Mouse (Mus musculus) liver, adult 2 months (tissue): ENCODE measurements around the gene Gbp8. TPM values are rescaled to one million over a fixed set of nuclear protein-coding genes. Genes with fewer than 3 reads are reported as not detected.
"Not testable (repeated sequence)": the region's sequence is repeated elsewhere in the genome, so short reads cannot be mapped to it uniquely, and the experiment has no call there.

Experiments
- DNase-seq: peaks from one replicate; pipeline ENCODE4 v3.0.0-alpha.2; 2011; ENCODE audit warnings: low read depth, low spot score; ENCODE audit errors: extremely low read depth
- H3K27ac ChIP-seq: fragments of 200-500 bp; replicated peaks from 2 replicates; pipeline ENCODE4 v1.5.1; 2012; ENCODE audit warnings: low read depth, mild to moderate bottlenecking, control low read depth, inconsistent platforms, low read length; ENCODE audit not compliant: insufficient read depth
- H3K27me3 ChIP-seq: fragments of 200-500 bp; 2 replicates; pipeline ENCODE4 v1.6.1; 2012; ENCODE audit warnings: mild to moderate bottlenecking, moderate library complexity, low read length, inconsistent platforms; ENCODE audit not compliant: control insufficient read depth, insufficient read depth
- H3K36me3 ChIP-seq: fragments of 200-500 bp; 2 replicates; pipeline ENCODE4 v1.6.1; 2012; ENCODE audit warnings: low read length, inconsistent platforms; ENCODE audit not compliant: control insufficient read depth, insufficient read depth
- H3K4me1 ChIP-seq: fragments of 200-500 bp; 2 replicates; pipeline ENCODE4 v1.6.1; 2011; ENCODE audit warnings: low read length; ENCODE audit not compliant: control insufficient read depth, insufficient read depth
- H3K4me3 ChIP-seq: fragments of 200-500 bp; 2 replicates; pipeline ENCODE4 v1.5.1; 2011; ENCODE audit warnings: low read depth, mild to moderate bottlenecking, control low read depth, low read length, moderate library complexity; ENCODE audit not compliant: insufficient read depth
- H3K79me2 ChIP-seq: fragments of 200-500 bp; 2 replicates; pipeline ENCODE4 v1.6.1; 2012; ENCODE audit warnings: inconsistent platforms, mild to moderate bottlenecking, low read length, moderate library complexity; ENCODE audit not compliant: control insufficient read depth, insufficient read depth
- H3K9ac ChIP-seq: fragments of 200-500 bp; 2 replicates; pipeline ENCODE4 v1.6.1; 2012; ENCODE audit warnings: low read depth, mild to moderate bottlenecking, control low read depth, inconsistent platforms, low read length
- CTCF ChIP-seq: fragments of 200-500 bp; IDR thresholded peaks from 2 replicates; pipeline ENCODE4 v1.5.1; 2011; ENCODE audit warnings: low read depth, low read length, control low read depth
- POLR2A ChIP-seq: fragments of 200-500 bp; IDR thresholded peaks from 2 replicates; pipeline ENCODE4 v1.6.1; 2011; ENCODE audit warnings: low read length, control low read depth; ENCODE audit not compliant: insufficient read depth; ENCODE audit errors: extremely low read depth
- WGBS: fragments of 180-500 bp; shearing (Covaris S2); methylation state at CpG from one replicate; pipeline ENCODE4 v1.1.7; 2018; 5-methylcytosine and 5-hydroxymethylcytosine counted together
- polyA plus RNA-seq: library from polyadenylated mRNA; depleted of rRNA; stranded (reverse); fragments of >200 nt; gene quantifications from 2 replicates; pipeline ENCODE4 v1.2.3, GENCODE M21; 2012; rRNA removed
- total RNA-seq: library from RNA; depleted of rRNA; stranded (reverse); fragments of >200 nt; gene quantifications from 2 replicates; pipeline ENCODE4 v1.2.3, GENCODE M21; 2014; rRNA removed

Gene Gbp8
- total RNA-seq: 3.7 and 4.8 TPM in 2 replicates
- polyA plus RNA-seq: 0.45 and 1.2 TPM in 2 replicates

DNA sequence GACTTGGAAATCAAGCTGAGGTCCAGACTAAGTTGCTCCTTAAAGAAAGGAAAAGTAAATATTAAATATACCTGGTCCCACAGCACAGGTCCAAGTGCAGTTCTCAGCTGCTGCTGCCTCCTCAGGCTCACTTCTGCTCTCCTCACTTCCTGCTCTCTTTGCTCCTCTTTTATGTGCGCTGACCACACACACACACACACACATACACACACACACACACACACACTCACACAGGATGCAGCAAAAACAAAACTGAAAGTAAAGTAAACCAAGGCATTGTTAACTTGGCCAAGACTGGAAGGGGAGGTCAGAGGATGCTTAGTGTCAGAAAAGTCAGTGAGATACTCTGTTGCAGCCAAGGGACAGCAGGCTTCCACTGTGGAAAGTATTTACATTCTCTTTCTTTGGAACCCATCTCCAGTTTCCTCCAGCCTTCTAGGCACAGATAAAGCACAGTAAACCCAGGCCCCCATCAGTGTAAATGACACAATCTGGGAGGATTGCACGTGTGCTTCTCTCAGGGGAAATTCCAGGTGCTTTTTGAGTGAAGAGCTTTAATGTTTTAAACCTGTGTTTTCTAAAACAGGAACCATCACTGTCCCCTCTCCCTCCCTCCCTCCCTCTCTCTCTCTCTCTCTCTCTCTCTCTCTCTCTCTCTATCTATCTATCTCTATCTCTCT, at the start of gene Gbp8, which contains the start of the genes Gbp9 and Gbp4:
Gene Gbp8 (minus strand): TSS at position 132 of the 680 bp plus-strand sequence.
Gene Gbp9 (minus strand): TSS at position 131 of the 680 bp plus-strand sequence.
Gene Gbp4 (minus strand): TSS at position 178 of the 680 bp plus-strand sequence.
- Histone ChIP-seq H3K27ac (peak within 1 kb of the TSS; percentile 68), H3K4me3 (peak within 1 kb of the TSS; percentile 57), H3K9ac (peak within 1 kb of the TSS; percentile 61; the same call in 1 of the 2 replicates)
- not testable (repeated sequence) for H3K27me3 ChIP-seq, H3K79me2 ChIP-seq, H3K36me3 ChIP-seq, H3K4me1 ChIP-seq
- WGBS: 35% methylated on average over 2 of the region's 2 CpGs
- peak; percentile 39 for DNase-seq

- Histone ChIP-seq H3K9ac (no peak overlapping the region), H3K4me1 (no peaks in the 10 kb centered on the region), H3K36me3 (no peaks in the 10 kb centered on the region), H3K27ac (no peak overlapping the region), H3K27me3 (no peaks in the 10 kb centered on the region), H3K79me2 (no peaks in the 10 kb centered on the region), H3K4me3 (no peak overlapping the region)
- no peak for DNase-seq
- TF ChIP-seq CTCF: no peak
- no peak for TF ChIP-seq POLR2A
Measured at GRCm38 (mm10) chr5:105181446-105181845, 42.1 kb upstream of the Gbp8 start.

DNA sequence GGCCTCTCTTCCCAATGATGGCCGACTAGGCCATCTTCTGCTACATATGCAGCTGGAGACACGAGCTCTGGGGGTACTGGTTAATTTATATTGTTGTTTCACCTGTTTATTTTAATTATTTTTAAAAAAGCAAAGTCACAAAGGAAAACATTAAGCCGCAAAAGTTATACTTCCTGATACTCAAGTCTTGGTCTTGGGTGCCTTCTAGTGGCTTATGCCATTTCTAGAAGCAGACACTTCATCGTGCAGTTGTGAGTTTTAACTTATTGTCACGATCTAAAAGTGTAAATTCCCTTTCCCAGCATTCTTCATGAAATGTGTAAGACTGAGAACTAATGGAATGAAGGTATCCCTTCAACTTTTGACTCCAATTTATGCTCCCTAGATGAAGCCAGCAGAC, 17.2 kb upstream of the Gbp8 start:
- no peak for DNase-seq

DNA sequence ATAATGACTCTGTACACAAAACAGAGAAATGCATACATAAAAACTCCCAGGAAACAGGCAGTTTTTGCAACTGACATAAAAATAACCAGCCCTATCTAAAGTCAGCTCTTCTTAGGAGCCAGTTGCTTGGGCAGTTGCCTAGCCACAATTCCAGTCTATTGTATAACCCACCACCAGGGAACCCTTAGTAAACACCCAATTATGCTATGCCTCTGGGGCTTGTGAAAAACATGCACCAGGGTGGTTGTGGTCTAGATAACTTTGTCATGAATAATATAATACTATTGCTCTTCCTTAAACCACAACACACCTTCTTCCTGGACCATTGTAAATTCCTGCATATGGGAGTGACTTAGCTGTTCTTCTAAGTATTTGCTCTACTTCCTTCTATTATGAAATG, 14.7 kb upstream of the Gbp8 start:
- H3K4me3 ChIP-seq: no peak overlapping the region
- no peak for DNase-seq
- no peak overlapping the region for H3K9ac ChIP-seq
- no peaks in the 10 kb centered on the region for H3K4me1 ChIP-seq
- no peaks in the 10 kb centered on the region for H3K79me2 ChIP-seq
- H3K27ac ChIP-seq: no peak overlapping the region
- no peaks in the 10 kb centered on the region for H3K27me3 ChIP-seq
- no peaks in the 10 kb centered on the region for H3K36me3 ChIP-seq
- no peak for TF ChIP-seq POLR2A
- no peak for TF ChIP-seq CTCF

More for the DNA sequence above, 17.2 kb upstream of the Gbp8 start:
- no peak overlapping the region for H3K4me3 ChIP-seq
- H3K79me2 ChIP-seq: no peaks in the 10 kb centered on the region
- WGBS: 87% methylated on average over 5 of the region's 5 CpGs
- H3K27ac ChIP-seq: no peak overlapping the region
- no peak overlapping the region for H3K9ac ChIP-seq
- H3K27me3 ChIP-seq: no peaks in the 10 kb centered on the region
- H3K36me3 ChIP-seq: no peaks in the 10 kb centered on the region
- no peaks in the 10 kb centered on the region for H3K4me1 ChIP-seq
- TF ChIP-seq POLR2A (no peak), CTCF (no peak)

DNA sequence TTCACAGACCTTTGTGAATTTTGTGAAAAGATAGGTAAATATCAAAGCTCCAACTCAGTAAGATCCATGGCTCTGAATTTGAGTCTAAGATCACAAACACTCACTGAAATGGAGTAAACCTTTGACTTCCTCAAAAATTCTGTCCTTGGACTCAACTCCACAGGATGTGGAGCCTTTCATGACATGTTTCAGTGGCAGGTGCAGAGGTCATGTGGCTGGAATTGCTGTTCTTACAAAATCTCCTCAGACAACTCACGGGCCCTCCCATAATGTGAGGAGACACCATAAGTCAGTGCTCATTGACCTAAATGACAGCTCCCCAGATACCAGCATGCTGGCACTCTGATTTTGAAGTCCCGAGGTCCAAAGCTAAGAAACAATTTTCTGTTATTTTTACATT, 8.7 kb upstream of the Gbp8 start:
- not testable (repeated sequence) for H3K9ac ChIP-seq, DNase-seq, H3K4me1 ChIP-seq, H3K36me3 ChIP-seq, H3K79me2 ChIP-seq, H3K4me3 ChIP-seq, H3K27me3 ChIP-seq, H3K27ac ChIP-seq
- 65% methylated on average over 2 of the region's 2 CpGs for whole genome bisulfite sequencing

DNA sequence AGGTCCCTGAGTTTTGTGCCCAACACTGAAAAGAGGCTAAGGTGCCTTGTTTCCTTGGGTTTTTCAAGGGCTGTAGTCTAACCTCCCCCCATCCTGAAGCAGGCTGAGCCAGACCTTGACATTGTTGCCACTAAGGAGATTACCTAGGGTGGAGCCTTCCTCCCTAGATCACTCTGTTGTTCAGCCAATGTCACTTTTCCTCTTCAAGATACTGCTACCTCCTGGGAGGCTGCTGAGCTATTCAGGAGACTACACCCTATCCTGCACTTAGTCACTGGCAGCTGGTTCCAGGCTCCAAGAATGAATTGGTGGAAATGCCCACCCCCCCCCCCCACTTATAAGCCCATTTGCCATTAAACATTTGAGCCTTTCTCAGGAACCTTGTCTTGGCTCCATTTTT, 7.1 kb upstream of the Gbp8 start:
- Histone ChIP-seq H3K4me3 (no peak overlapping the region), H3K36me3 (no peaks in the 10 kb centered on the region), H3K4me1 (no peaks in the 10 kb centered on the region), H3K79me2 (no peaks in the 10 kb centered on the region), H3K27ac (peak overlapping the region; percentile 65), H3K9ac (no peak overlapping the region), H3K27me3 (no peaks in the 10 kb centered on the region)
- DNase-seq: no peak
- no peak for TF ChIP-seq POLR2A
- TF ChIP-seq CTCF: no peak

GRCm38 (mm10) chr5:105145731-105146130, 6.4 kb upstream of the Gbp8 start:
- H3K36me3 ChIP-seq, H3K4me1 ChIP-seq, H3K9ac ChIP-seq, H3K27me3 ChIP-seq, H3K79me2 ChIP-seq, H3K4me3 ChIP-seq: not testable (repeated sequence)
- WGBS: 46% methylated on average over 3 of the region's 3 CpGs
- H3K27ac ChIP-seq: peak overlapping the region; percentile 65
- peak; percentile 25 for DNase-seq

DNA sequence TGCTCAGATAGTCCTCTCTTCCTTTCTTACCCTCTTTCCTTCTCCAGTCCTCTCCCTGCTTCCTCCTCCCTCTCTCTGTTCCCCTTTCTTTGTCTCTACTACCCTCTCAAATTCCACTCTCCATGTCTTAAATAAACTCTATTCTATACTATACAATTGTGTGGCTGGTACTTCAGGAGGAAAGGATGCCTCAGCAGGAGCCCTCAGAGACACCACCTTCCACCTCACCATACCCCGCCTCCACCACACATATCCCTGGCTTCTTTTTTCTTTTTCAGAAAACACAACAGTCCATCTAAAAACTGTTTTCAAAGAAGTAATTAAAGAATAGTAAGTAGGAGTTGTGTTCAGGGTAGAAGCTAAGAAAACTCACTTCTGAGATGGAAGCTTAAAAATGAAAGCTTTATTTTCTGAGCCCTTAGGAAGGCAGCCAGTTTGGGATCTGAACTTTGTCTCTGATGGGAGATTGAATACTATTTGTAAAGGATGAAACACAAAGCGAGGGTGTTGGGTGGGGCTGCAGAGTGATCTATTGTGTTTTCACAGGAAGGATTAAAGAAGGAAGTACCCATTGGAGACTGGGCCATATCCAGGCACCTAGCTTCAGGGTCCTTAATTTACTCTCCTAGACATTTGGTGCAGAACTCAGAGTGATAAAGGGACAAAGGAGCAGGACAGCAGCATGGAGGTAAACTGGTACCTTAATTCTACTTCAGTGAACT, 910 bp upstream of the Gbp8 start:
- not testable (repeated sequence) for H3K27ac ChIP-seq, H3K9ac ChIP-seq, H3K36me3 ChIP-seq, H3K27me3 ChIP-seq, H3K79me2 ChIP-seq, H3K4me1 ChIP-seq, DNase-seq, H3K4me3 ChIP-seq
- 80% methylated on average over 2 of the region's 2 CpGs for WGBS
